Mouse (Mus musculus) forebrain, embryonic 16.5 days (tissue): ENCODE results near the gene Rsg1. TPM values are rescaled to one million over a fixed set of nuclear protein-coding genes. Genes with fewer than 3 reads are reported as not detected.

Source experiments
- ATAC-seq: fragments of 200-750 bp; cut with Nextera tagmentation; 2 replicates; pipeline ENCODE4 v1.8.0; 2017; ENCODE audit warnings: mild to moderate bottlenecking, moderate library complexity
- H3K27ac ChIP-seq: fragments of 300-500 bp; sonication (generic); 2 replicates; pipeline ENCODE4 v1.5.1; 2014; ENCODE audit warnings: low read length, control low read depth
- H3K27me3 ChIP-seq: fragments of 300-500 bp; sonication (generic); replicated peaks from 2 replicates; pipeline ENCODE4 v1.6.1; 2014; ENCODE audit warnings: low read length; ENCODE audit not compliant: control insufficient read depth, insufficient read depth
- H3K36me3 ChIP-seq: fragments of 300-500 bp; sonication (generic); 2 replicates; pipeline ENCODE4 v1.6.1; 2014; ENCODE audit not compliant: control insufficient read depth, insufficient read depth
- H3K4me1 ChIP-seq: fragments of 300-500 bp; sonication (generic); replicated peaks from 2 replicates; pipeline ENCODE4 v1.6.1; 2014; ENCODE audit warnings: low read length; ENCODE audit not compliant: control insufficient read depth, insufficient read depth
- H3K4me2 ChIP-seq: fragments of 300-500 bp; sonication (generic); 2 replicates; pipeline ENCODE4 v1.6.1; 2014; ENCODE audit warnings: mild to moderate bottlenecking, low read length, control low read depth
- H3K4me3 ChIP-seq: fragments of 300-500 bp; sonication (generic); replicated peaks from 2 replicates; pipeline ENCODE4 v1.5.1; 2014; ENCODE audit warnings: mild to moderate bottlenecking, low read length, control low read depth
- H3K9ac ChIP-seq: fragments of 300-500 bp; sonication (generic); replicated peaks from 2 replicates; pipeline ENCODE4 v1.6.1; 2014; ENCODE audit warnings: low read depth, low read length, control low read depth
- H3K9me3 ChIP-seq: fragments of 300-500 bp; sonication (generic); 2 replicates; pipeline ENCODE4 v1.6.1; 2016; ENCODE audit warnings: low read length; ENCODE audit not compliant: control insufficient read depth
- WGBS: fragments of 180-500 bp; shearing (Covaris S2); extraction: QIAGEN DNeasy Blood & Tissue Kit; methylation state at CpG from one replicate; pipeline ENCODE4 v1.1.7; 2014; 5-methylcytosine and 5-hydroxymethylcytosine counted together
- polyA plus RNA-seq: library from polyadenylated mRNA; unstranded; fragments of >200 nt; fragmentation: Nextera tagmentation; extraction: Ambion mirVana; gene quantifications from 2 replicates; pipeline ENCODE4 v1.2.1, GENCODE M21; 2015

The Rsg1 gene
- polyA plus RNA-seq, 1 experiment from 2014 or later: 11.0 TPM

- no peak overlapping the region for H3K27ac ChIP-seq
- H3K36me3 ChIP-seq: no peaks in the 10 kb centered on the region
- no peak overlapping the region for H3K4me3 ChIP-seq
- H3K9me3 ChIP-seq: no peaks in the 10 kb centered on the region
- no peak for ATAC-seq
- WGBS: 62% methylated on average over 8 of the region's 8 CpGs
- peaks cover 23% of the 10 kb centered on the region for H3K4me1 ChIP-seq
- no peak overlapping the region for H3K4me2 ChIP-seq
- H3K9ac ChIP-seq: no peak overlapping the region
- H3K27me3 ChIP-seq: peaks cover 23% of the 10 kb centered on the region
Observed at GRCm38 (mm10) chr4:141251071-141251470, 37.3 kb downstream of the Rsg1 start.

GRCm38 (mm10) chr4:141252641-141253040 lies 38.9 kb downstream of the Rsg1 start:
- Histone ChIP-seq H3K4me2 (no peak overlapping the region), H3K27me3 (peaks cover 19% of the 10 kb centered on the region), H3K4me1 (peaks cover 8% of the 10 kb centered on the region), H3K4me3 (no peak overlapping the region), H3K9ac (no peak overlapping the region), H3K9me3 (no peaks in the 10 kb centered on the region), H3K27ac (no peak overlapping the region), H3K36me3 (no peaks in the 10 kb centered on the region)
- no peak for ATAC-seq
- WGBS: 69% methylated on average over 2 of the region's 2 CpGs

- Histone ChIP-seq H3K27me3 (peaks cover 3% of the 10 kb centered on the region), H3K36me3 (no peaks in the 10 kb centered on the region), H3K4me1 (0 out of 2 replicates have a peak, but pooled peaks cover 2% of the 10 kb centered on the region), H3K4me3 (no peak overlapping the region), H3K27ac (no peak overlapping the region), H3K9ac (no peak overlapping the region), H3K4me2 (no peak overlapping the region), H3K9me3 (no peaks in the 10 kb centered on the region)
- ATAC-seq: no peak
- WGBS: 61% methylated on average over 16 of the region's 16 CpGs
Observed at GRCm38 (mm10) chr4:141254234-141254633, 40.5 kb downstream of the Rsg1 start.

- Histone ChIP-seq H3K27ac (no peak overlapping the region), H3K36me3 (no peaks in the 10 kb centered on the region), H3K9me3 (no peaks in the 10 kb centered on the region), H3K4me3 (no peak overlapping the region), H3K9ac (no peak overlapping the region), H3K27me3 (no peaks in the 10 kb centered on the region), H3K4me2 (no peak overlapping the region), H3K4me1 (peaks cover 7% of the 10 kb centered on the region; the same call in 1 of the 2 replicates)
- no peak for ATAC-seq
- 70% methylated on average over 5 of the region's 5 CpGs for WGBS
Observed at GRCm38 (mm10) chr4:141257440-141257839, 43.7 kb downstream of the Rsg1 start.

GRCm38 (mm10) chr4:141259413-141259812 lies 45.7 kb downstream of the Rsg1 start:
- Histone ChIP-seq H3K9me3 (no peaks in the 10 kb centered on the region), H3K36me3 (no peaks in the 10 kb centered on the region), H3K27me3 (no peaks in the 10 kb centered on the region), H3K4me3 (no peak overlapping the region), H3K9ac (no peak overlapping the region), H3K4me1 (peaks cover 7% of the 10 kb centered on the region; the same call in 1 of the 2 replicates), H3K27ac (no peak overlapping the region), H3K4me2 (no peak overlapping the region)
- WGBS: 75% methylated on average over 12 of the region's 12 CpGs
- ATAC-seq: no peak

- Histone ChIP-seq H3K4me3 (no peak overlapping the region), H3K27me3 (no peaks in the 10 kb centered on the region), H3K9me3 (no peaks in the 10 kb centered on the region), H3K9ac (no peak overlapping the region), H3K36me3 (no peaks in the 10 kb centered on the region), H3K4me2 (peak overlapping the region; percentile 34), H3K4me1 (peaks cover 4% of the 10 kb centered on the region; the same call in 1 of the 2 replicates), H3K27ac (no peak overlapping the region)
- peak; percentile 47; the same call in 1 of the 2 replicates for ATAC-seq
- WGBS: 41% methylated on average over 16 of the region's 16 CpGs
Observed at GRCm38 (mm10) chr4:141260007-141260723, 46.4 kb downstream of the Rsg1 start.

- 78% methylated on average over 10 of the region's 10 CpGs for WGBS
Observed at GRCm38 (mm10) chr4:141262906-141263637, 49.3 kb downstream of the Rsg1 start.

GRCm38 (mm10) chr4:141265979-141266637 lies 52.4 kb downstream of the Rsg1 start:
- Histone ChIP-seq H3K4me2 (no peak overlapping the region), H3K9ac (no peak overlapping the region), H3K4me1 (no peaks in the 10 kb centered on the region), H3K4me3 (no peak overlapping the region), H3K36me3 (no peaks in the 10 kb centered on the region), H3K27ac (no peak overlapping the region), H3K27me3 (no peaks in the 10 kb centered on the region), H3K9me3 (no peaks in the 10 kb centered on the region)
- ATAC-seq: no peak
- 93% methylated on average over 3 of the region's 3 CpGs for WGBS

More at GRCm38 (mm10) chr4:141262906-141263637, 49.3 kb downstream of the Rsg1 start:
- Histone ChIP-seq H3K36me3 (no peaks in the 10 kb centered on the region), H3K4me2 (no peak overlapping the region), H3K27me3 (no peaks in the 10 kb centered on the region), H3K4me1 (peaks cover 4% of the 10 kb centered on the region; the same call in 1 of the 2 replicates), H3K9me3 (no peaks in the 10 kb centered on the region), H3K27ac (no peak overlapping the region), H3K4me3 (no peak overlapping the region), H3K9ac (no peak overlapping the region)
- ATAC-seq: no peak

- Histone ChIP-seq H3K4me3 (no peak overlapping the region), H3K27me3 (no peaks in the 10 kb centered on the region), H3K4me1 (no peaks in the 10 kb centered on the region), H3K4me2 (no peak overlapping the region), H3K9ac (no peak overlapping the region), H3K27ac (no peak overlapping the region), H3K36me3 (no peaks in the 10 kb centered on the region), H3K9me3 (no peaks in the 10 kb centered on the region)
- no peak for ATAC-seq
- WGBS: 74% methylated on average over 3 of the region's 3 CpGs
Observed at GRCm38 (mm10) chr4:141267250-141267649, 53.5 kb downstream of the Rsg1 start.
